Mouse (Mus musculus) c-Kit-negative CD71-positive TER-119-positive erythroid progenitor cells, embryonic 14.5 days (primary cell): ENCODE data around the gene Plxnb1.

Source experiments
- DNase-seq: peaks from one replicate; pipeline ENCODE4 v3.0.0-alpha.2; 2013; ENCODE audit warnings: low read depth, low spot score

Plxnb1 gene

DNA sequence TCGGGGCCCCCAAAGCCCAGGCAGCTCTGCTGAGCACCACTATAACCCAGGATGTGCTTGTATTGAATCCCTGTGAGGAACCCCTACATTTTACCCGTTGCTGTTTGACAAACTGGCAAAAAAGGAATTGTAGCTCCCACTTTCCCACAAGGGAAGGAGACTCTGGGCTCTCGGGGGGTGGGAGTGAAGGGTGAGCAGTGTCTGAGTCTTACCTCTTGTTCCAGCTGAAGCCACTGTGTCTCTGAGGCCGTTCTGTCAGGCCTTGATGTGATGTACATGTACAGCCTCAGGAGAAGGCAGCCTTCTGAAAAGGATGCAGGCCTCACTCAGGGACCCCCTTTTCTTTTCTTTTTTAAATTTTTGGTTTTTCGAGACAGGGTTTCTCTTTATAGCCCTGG, 34.3 kb upstream of the Plxnb1 start:
- no peak for DNase-seq

DNA sequence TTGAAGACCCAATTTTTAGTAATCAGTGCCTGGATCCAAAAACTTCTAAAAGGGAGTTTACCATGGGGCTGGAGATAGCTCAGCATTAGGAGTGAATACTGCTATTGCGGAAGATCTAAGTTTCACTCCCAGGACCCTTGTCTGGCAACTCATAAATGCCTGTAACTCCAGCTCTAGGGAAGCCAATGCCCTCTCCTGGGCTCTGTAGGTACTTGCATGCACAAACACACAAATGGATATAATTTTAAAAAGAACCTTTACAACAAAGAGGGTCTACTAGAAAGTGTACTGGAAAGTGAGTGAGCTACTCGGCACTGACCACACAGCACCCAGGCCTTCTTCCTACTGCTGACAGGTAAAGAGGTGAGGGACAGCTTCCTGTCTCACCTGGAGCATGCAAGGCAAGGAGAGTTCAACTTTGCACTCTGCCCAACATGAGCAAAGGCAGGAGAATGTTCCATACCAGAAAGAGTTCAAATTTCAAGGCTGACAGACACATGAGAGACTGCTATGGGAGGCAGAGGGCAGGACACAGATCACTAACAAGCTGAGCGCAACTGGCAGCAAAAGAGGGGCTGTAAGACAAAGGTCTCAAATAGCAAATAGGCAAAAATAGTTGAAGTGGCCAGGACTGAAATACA, 27.0 kb upstream of the Plxnb1 start:
- no peak for DNase-seq

DNA sequence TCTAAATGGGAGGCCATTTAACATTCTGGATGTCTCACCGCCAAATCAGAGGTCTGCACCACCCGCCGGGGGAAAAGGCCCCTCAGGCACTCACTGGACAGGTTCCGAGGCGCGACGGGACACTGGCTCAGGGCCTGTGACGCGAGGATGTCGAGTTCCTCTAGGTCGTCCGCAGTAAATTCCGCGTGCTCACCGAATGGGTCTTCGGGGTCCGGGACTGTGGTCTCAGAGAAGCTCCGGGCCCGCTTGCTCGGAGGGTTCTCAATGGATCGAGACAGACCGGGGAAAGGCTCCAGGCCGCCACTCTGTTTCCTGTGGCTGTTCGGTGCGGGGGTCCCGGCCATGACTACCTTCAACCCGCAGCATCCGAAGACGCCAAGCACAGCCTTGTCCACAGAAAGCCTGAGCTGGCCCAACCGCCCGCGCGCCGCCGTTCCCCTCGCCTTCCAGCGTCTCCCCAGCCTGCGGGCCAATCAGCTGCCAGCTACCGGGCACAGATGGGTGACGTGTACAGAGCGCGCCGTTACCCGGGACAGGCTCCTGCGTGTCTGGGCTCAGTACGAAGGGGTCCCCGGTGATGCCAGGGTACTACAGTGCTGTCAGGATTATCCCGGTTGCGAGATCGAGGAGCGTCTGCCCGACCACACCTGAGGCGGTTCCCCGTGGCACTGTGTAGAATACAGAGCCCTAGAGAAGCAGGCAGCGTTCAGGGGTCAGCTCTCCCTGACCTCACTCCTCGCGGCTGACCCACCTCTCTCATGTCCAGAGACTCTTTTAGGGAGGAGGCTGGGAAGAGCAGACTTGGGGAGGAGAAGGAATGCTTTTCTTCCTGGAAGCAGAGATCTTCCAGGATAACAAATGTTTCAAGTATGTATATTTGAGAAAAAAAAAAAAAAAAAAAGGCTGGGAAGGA, 21.3 kb upstream of the Plxnb1 start, which contains the start of gene Atrip:
Atrip (minus strand) TSS at position 464 of the 913 bp plus-strand sequence.
- DNase-seq, result peak; percentile 71

DNA sequence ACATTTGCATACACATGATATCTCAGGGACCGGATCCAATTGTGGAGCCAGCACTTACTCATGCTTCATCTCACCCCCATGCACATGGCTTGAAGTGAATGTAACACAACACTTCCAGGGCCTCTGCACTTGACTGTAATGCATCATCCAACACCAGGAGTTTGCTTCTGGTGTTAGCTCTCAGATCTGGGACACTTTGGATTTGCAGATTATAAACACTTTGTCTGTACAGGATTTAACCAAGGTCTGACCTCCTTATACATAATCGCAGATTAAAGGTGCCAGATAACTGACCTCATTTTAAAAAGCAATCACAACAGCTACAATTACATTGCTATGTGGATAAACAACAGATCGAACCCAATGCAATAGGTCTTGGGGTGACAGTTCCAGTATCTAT, 14.7 kb upstream of the Plxnb1 start:
- no peak for DNase-seq

DNA sequence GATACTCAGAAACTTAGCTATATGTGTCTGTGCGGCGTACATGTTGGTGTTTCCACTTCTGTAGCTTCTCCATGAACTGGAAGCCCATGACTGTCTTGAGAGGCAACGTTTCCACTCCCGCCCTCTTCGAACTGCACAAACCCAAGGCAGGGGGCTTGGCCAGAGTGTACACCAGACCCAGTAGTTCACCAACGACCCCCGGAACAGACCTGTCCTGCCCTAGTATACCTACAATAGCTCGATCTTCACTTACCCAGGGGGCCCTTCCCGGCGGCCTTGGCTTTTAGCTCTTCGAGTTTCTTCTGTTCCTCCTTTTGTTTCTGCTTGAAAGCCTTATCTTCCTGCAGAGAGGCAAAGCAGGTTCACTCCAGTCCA, 13.5 kb upstream of the Plxnb1 start:
- no peak for DNase-seq

DNA sequence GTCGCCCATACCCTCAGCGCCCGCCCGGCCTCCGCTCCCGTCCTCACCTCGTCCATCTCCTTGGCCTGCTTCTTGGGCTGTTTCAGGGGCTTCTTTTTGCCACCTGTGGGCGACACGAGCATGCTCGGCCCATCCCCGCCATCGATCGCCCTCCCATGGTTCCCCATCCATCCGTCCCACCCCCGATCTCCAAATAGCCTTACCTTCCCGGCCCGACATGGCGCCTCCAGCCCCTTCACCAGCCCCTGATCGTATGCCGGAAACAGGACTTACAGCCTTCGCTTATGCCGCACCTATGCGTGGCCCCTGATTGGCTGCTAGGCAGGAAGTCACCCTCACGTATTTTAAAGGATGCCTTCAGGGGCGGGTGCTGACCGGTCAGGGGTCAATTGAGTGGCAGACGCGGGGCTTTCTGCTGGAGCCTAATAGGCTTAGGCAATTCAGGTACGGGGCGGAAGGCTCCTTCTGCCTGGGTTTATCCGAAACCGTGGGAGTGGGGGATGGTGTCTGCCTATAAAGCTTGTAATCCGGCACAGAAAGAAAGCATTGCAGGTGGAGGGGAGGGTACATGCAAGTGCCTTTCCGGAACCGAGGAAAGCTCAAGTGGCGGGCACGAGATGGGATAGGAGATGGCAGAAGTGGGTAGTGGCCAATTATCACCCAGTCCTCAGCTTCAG, 12.9 kb upstream of the Plxnb1 start, which contains the start of the genes Ccdc51 and Tma7:
Ccdc51 (plus strand) TSS at position 370 of the 677 bp plus-strand sequence.
Tma7 (minus strand) TSS at position 464 of the 677 bp plus-strand sequence.
- peak; percentile 67 for DNase-seq

DNA sequence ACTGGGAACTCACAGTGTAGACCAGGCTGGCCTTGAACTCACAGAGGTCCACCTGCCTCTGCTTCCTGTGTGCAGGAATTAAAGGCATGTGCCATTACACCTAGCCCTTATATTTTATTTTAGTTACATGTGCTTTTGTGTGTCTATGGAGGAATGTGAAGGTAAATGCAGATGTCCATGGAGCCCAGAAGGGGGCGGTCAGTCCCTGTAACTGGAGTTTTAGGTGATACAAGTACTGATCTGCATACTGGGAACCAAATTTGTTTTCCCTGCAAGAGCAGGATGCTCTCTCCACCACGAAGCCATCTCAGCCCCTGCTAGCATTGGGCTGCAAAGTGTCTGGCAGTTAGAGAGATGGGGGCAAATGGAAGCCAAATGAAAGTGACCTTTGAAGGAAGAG, 10.3 kb upstream of the Plxnb1 start:
- no peak for DNase-seq

DNA sequence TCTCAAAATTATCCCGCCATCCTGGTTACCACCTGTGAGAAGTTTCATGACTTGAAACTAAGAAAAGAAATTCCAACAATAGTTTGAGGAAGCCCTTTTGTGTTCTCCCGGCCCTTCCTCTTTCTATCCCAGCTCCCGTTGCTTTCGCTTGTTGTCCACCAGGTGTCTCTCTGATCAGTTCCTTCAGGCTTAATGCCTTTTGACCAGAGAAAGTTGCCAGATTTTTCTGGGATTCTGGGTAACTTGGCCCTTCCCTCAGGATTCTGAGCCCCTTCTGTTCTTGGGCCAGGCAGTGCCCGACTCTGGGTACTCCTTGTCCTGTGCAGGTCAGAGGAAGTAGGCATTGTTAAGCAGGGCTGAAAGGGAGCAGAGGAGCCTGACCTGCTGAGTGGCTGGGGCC, 7.2 kb upstream of the Plxnb1 start:
- no peak for DNase-seq

DNA sequence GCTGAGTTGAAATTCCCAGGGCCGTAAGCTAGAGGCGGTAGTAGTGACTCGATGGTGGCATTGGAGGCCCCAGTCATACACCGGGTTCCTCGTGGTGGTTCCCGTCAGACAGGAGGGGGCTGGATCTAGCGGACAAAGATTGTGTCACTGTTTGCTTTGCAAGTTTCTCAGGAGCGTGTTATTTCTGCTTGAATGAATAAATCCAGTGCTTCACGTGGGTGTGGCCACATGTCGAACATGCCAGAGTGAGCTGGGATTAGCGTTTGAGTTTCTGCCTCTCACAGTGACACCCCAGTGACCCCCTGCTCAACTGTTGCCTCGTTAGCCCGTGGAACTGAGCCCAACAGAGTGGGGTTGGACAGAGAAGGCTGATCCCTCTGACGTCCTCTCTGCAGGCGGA, 4.7 kb upstream of the Plxnb1 start:
- DNase-seq, result no peak

DNA sequence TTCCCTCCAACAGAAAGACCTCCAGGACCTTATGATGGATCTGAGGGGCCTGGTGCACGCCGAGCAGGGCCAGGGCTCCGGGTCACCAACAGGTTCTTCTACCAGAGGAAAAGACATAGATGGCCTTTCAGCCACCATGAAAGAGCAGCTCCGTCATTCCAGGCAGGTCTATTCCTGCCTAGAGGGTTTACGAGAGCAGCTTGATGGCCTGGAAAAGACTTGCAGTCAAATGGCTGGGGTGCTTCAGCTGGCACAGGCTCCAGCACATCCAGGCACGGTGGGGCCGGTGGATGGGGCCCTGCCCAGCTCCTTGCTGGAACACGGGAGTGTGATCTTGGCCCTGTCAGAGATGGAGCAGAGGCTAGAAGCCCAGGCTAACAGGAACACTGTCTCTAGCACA, 3.4 kb upstream of the Plxnb1 start:
- no peak for DNase-seq

DNA sequence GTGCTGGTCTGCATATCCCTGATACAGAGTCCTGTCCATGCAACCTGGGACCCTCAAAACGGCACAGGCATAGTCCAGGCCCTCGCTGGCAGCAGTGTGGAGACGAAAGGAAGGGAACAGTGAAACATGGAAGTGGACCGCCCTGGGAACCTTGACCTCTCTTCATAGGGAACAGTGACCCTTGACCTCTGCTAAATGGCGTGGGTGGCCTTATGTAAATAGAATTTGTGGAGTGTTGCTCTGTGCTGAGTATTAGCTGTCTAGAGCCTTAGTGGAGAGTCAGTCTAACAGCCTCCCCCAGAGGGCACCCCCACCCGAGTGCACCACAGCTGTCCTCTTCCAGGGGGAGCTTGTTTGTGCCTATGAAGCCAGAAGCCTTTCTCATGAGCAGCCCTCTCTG, 2.4 kb upstream of the Plxnb1 start:
- no peak for DNase-seq

DNA sequence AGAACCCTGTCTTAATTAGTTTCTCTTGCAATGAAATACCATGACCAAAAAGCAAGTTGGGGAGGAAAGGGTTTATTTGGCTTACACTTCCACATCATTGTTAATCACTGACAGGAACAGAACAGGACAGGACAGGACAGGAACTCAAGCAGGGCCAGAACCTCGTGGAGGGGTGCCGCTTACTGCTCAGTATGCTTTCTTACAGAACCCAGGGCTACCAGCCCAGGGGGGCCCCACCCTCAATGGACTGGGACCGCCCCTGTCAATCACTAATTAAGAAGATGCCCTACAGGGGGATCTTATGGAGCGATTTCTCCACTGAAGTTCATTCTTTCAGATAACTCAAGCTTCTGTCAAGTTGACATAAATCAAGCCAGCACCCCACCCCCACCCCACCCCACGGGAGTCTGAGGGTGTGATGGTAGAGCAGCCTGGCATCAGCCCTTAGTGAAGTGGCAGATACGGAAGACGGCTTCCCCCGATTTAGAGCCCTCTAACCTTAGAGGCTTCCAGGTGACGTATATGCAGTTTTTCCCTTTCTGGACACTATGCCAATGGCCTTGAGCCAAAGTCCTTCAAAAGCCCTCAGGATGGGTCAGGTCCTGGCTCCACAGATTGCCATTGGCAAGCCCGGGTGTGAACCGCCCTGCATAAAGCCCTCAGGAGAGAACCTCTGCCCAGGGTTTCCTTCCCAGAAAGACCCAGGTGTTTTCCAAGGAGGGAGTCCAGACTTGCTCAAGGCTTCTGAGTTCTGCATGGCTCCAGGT, 1.2 kb upstream of the Plxnb1 start:
- DNase-seq, result no peak

DNA sequence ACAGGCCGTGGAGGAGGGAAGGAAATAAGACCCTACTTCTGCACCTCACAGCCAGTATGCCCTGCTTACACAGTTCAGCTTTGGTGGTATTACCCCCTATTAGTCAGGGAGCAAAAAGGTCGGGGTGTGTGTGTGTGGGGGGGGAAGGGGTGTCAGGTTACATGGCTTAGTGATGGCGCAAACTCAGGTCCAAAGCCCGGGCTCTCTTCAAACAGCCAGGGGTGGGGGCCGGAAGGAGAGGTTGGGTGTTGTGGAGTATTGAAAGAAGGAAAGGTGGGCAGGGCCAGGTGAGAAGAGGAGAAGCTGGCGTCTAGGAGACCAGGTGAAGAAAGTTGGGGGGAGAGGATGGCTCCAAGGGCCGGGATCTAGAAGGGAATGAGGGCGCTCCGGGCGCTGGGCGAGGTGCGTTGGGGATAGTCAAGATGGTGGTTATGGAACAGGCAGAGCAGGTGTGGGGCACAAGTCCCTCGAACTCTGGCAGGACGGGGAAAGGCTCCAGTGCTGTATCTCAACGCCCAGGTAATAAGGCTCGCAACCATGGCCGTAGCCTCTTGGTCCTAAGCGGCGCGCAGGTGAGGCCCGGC, 544 bp upstream of the Plxnb1 start:
- DNase-seq, result no peak

DNA sequence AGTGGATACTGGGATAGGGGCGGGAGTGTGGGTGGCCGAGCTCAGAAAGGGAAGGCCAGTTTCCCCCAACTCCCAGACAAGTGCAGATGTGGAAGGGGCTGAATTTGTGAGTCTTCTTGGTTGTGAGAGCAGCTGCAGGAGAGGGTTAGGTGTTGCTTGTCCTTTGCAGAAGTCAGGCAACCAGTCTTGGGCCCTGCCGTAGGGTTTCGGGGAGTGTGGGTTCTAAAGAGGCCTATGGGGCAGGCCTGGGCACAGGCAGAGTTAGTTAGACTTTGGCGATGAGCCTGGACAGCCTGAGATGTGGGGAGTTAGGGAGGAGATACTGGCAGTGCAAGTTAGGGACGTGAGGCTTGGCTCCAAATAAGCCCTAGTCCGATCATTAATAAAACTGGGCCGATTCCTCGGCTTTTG, 1.1 kb downstream of the Plxnb1 start:
- DNase-seq, result no peak

DNA sequence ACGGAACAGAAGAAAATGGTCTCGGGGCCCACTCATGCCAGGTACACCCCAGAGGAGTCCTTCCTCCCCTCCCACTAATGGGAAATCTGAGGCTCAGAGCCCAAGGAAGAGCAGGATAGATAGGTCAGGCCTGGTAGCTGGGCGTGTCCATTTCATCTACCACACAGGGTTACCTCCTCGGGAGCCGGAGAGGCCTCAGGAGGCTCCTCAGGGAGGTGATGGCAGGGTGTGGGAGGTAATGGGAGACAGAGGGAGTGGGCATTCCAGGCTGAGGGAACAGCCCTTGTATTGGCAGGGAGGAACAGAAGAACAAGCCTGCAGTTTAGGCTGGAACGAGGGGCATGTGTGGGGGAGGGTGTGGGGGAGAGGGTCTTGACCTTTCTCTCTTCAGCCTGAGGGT, 1.7 kb downstream of the Plxnb1 start:
- DNase-seq, result no peak

DNA sequence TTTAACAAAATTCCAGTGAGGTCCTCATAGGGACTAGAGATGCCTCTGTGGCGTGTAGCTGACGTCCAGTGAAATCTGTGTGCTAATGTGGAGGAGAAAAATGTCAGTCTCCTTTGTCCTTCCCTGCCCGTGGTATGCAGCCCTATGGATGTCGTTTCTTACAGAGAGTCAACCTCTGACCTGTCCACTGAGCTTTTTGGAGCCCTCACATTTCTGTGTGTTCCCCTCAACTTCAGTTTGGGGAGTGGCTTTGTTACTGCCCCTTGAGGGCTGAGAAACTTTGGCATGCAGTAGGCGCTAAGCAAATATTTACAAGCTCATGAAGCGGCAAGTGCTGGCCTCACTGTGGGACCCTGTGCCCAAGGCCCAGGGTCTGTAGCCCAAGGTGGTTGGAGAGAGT, 2.1 kb downstream of the Plxnb1 start:
- no peak for DNase-seq

DNA sequence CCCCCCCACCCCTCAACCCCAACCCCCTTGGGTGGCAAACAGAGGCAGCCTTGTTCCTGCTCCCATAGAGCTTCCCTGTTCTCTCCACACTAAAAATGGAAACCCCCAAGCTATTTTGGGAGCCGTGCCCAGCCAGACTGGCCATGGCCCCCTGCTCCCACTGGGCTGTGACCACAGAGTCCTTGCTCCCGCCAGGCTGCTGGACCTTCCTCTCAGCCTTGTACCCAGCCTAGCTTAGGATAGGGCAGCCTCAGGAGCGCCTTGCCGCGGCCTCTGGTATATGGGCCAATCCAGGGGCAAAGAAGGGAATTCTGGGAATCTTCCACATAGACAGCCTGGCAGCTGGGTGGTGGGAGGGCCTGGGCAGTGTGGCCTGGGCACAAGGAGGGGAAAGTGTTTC, 2.6 kb downstream of the Plxnb1 start:
- DNase-seq, result no peak

DNA sequence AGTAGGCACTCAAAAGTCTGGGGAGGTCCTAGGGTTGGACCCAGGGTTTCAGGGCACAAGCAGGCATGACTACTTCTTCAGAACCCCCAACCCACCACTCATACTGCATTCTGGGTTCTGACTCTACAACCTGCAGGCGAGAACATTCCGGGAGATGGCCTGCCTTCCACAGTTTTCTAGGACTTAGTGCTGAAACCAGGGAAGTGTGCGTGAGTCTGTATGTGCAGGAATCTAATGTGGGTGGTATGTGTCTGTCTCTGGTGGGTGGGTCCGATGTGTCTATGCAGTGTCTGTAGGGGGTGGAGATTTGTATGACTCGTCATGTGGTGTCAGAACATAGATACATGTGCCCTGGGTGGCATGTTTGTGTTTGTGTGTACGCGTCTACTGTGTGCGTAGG, 3.2 kb downstream of the Plxnb1 start:
- no peak for DNase-seq

DNA sequence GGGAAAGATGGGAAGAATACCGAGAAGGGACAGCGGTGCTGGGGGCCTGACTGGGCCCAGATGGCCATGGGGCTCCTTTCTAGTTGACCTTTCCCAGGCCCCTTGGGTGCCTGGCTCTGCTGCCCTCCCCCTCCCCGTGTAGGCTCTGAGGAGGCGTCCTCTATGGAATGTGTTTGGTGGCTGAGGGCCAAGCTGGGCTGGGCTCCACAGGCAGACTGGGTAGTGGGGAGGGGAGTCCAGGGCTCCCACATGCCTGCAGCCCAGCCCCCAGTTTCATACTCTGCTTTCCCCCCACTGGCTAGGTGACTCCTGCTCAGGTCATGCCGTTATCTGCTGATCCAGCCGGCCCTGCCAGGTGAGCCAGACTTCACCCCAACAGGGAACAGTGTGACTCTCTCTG, 3.8 kb downstream of the Plxnb1 start:
- DNase-seq, result no peak

DNA sequence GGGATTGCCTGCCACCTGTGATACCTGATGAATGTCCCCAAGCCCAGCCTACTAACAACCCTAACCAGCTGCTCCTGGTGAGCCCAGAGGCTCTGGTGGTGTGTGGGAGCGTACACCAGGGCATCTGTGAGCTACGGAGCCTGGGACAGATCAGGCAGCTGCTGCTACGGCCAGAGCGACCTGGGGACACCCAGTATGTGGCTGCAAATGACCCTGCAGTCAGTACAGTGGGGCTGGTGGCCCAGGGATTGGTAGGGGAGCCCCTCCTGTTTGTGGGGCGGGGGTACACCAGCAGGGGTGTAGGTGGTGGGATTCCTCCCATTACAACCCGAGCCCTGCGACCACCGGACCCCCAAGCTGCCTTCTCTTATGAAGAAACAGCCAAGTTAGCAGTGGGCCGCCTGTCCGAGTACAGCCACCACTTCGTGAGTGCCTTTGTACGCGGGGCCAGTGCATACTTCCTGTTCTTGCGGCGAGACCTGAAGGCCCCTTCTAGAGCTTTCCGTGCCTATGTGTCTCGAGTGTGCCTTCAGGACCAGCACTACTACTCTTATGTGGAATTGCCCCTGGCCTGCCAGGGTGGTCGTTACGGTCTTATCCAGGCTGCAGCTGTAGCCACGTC, 5.2 kb downstream of the Plxnb1 start:
- no peak for DNase-seq

DNA sequence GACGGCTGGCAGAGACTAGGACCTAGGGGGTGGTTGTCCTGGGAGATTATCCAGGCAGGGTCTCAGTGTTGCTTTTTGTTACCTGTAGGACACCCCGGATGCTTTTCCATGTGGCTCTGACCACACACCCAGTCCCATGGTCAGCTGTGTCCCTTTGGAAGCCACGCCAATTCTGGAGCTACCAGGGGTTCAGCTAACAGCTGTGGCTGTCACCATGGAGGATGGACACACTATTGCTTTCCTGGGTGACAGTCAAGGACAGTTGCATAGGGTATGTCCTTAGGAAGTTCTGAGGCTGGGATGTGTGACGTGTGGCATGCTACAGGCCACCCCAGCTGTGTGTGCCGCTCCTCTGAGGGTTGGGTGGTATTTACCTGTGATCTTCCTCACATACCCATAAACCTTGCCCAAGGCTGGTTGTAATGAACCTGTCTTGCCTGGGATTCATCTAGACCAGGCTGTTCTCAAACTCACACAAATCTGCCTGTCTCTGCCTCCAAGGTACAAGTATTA, 6.8 kb downstream of the Plxnb1 start:
- DNase-seq, result no peak
